Mouse (Mus musculus): ENCODE data around the gene Ndufa7.
"Not testable (repeated sequence)": the region's sequence is repeated elsewhere in the genome, so short reads cannot be mapped to it uniquely, and the experiment has no call there.

The Ndufa7 gene

DNA sequence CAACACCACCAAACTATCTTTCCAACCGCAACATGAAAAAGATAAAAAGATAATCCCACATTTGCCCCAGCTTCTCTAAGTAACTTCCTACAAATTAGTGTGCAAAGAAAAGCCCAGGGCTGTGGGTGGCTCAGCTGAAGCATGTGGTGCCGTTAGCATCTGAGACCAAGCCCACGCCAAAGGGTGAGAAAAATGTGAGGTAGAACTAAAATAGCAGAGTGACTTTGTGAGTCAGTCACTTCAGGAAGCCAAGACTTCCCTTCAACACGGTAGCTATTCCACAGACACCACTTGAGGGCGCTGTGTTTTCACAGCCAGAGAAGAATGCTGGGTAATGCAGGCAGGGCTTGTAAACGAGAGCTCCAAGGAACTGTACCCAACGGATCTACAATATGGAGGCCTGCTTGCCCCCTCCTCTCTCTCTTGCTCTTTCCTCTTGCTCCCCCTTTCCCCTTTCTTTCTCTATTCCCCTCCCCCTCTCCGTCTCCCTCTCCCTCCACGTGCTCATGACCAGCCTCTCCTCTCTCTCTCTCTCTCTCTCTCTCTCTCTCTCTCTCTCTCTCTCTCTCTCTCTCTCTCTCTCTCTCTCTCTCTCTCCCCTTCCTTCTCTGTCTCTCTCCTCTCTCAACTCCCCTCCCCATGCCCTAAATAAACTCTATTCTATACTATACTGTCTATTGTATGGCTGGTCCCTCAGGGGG is 41.1 kb downstream of the Ndufa7 start:
- CTCF ChIA-PET: interaction anchor here (0.5 to 0.6 kb wide), 3 partner anchors 211 to 1578 kb away, joined by 3 to 5 read pairs (median 4); no protein-coding TSS in a partner anchor

DNA sequence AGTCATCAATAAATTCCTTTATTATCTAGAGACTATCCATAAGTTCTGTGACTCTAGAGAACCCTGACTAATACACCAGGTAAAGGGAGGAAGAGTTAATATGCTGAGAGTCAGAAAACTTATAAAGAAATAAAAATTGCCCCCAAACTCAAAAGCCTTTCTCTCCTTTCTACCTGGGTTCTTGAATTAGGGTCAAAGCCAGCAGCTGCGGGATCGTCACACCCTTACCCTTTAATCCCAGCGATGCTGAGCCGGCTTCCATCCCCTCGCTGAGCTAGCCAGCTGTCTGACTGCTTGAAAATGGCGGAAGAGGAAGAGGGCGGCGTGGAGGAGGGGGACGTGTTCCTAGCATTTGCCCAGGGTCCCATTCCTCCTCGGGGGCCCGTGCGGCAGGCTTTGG is 49.2 kb downstream of the Ndufa7 start, which contains the start of gene Gm7029:
TSS of gene Gm7029 (plus strand) at position 301 of the 400 bp plus-strand sequence.
- CTCF ChIA-PET: not testable (repeated sequence)

DNA sequence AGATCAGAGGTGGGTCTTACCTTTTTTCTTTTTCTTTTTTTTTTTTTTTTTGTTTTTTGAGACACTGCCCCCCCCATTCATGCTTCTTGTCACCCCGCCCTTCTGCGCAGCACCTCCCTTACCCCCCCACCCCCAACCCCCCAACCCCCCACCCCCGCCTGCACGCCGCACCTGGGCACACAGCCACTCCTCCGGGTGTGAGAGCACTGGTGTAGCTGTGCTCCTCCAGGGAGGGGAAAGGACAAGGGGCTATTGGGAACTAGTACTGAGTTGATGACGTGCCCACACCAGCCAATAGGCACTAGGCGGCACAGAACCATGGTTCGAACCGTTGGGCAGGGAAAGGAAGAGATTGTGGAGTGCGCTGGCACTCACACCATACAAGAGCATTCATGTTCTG is 50.0 kb downstream of the Ndufa7 start:
- CTCF ChIA-PET: no interaction called here

DNA sequence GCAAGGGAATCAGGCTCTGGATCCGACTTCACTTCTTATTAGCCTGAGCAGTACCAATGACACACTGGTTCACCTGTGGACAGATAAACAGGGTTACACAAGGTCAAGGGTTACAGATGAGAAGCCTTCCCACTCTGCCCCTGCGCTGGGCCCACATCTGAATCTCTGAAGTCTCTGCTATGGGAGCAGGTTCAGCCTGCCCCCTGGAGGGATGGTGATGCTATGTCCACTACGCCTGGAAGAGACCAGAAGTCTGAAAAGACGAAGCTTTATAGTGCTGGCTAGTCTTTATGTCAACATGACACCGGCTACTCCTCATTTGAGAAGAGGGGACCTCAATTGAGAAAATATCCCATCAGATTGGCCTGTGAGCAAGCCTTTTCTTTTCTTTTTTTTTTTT is 51.4 kb downstream of the Ndufa7 start:
- CTCF ChIA-PET: not testable (repeated sequence)

DNA sequence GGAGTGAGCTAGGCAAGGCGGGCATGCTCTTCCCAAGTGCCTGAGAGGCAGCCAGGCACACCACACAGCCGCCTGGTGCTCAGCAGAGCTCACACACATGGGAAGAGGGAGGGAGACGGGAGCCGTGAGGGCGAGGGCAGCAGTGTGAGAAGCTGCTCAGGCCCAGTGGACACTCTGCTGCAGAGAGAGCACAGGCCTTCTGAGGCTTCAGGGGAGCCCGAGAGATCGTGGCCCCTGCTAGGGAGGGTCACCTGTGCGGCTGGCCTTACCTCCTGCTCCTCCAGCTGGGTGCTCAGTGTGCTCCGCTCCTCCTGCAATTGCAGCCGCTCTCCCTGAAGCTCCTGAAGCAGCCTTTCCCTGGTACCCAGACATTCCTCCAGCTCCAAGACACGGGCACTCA is 59.9 kb downstream of the Ndufa7 start:
- CTCF ChIA-PET: not testable (repeated sequence)

DNA sequence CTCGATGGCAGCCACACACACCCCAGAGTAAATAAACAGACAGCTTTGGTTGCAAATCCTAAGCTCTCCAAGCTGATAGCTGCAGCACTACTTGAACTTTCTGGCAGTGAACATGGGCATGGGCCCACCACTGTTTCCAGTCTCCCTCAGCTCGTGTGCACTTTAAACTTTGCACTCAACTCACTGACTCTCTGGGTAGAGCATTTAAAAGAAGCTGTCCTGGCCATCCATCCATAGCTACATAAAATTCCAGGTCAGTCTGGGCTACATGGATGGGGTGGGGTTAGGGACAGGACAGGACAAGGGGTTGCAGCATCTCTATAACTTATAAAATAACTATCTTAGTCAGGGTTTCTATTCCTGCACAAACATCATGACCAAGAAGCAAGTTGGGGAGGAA is 63.4 kb downstream of the Ndufa7 start:
- CTCF ChIA-PET: not testable (repeated sequence)

Data from spleen, embryonic (tissue).